ENCODE assay signal across 7 mouse cellular contexts in the genomic region with DNA sequence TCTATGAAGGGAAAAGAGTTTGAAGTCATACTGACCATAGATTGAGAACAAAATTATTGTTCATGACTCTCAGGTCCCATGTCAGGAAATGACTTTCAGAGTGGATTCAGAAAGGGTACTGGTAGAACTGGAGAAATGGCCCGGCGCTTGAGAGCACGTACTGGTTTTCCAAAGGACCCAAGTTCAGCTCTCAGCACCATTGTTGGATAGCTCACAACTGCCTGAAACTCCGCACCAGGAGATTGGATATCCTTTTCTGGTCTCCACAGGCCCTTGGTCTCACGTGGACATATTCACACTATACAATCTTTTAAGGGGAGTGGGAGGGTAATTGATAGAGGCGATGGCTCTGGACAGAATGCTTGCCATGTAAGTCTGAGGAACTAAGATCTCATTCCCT. TPM values are rescaled to one million over a fixed set of nuclear protein-coding genes. Genes with fewer than 3 reads are reported as not detected.
A peak's percentile ranks its signal among the peaks of the same experiment; 100 is the strongest.
DNase-seq lines count a peak whose midpoint lies in the region; ATAC-seq and TF ChIP-seq lines count a peak whose summit lies in the region.

No protein-coding gene starts in this region.

- peak overlapping the region; percentile 38; the same call in 1 of the 2 replicates for H3K9ac ChIP-seq in lung, embryonic 16.5 days (ENCODE audit: low read length)
- H3K9ac ChIP-seq in forebrain, embryonic 11.5 days (ENCODE audit: low read length): no peak overlapping the region
- no peak overlapping the region for H3K9ac ChIP-seq in limb, embryonic 13.5 days

- TF ChIP-seq CTCF in small intestine, adult 2 months (IDR thresholded peaks at IDR 0.05; ENCODE audit: extremely low read depth, insufficient read length, insufficient replicate concordance, low read depth, low read length): no peak

- H3K27me3 ChIP-seq in lung, embryonic 16.5 days (ENCODE audit: control insufficient read depth, insufficient read depth, low read depth, low read length): peaks cover 3% of the 10 kb centered on the region; the same call in 1 of the 2 replicates
- H3K27me3 ChIP-seq in forebrain, embryonic 11.5 days (ENCODE audit: control insufficient read depth, insufficient read depth, low read length): no peaks in the 10 kb centered on the region; the same call in 1 of the 2 replicates
- peaks cover 25% of the 10 kb centered on the region for H3K27me3 ChIP-seq in limb, embryonic 13.5 days
- H3K27me3 ChIP-seq in small intestine, adult 2 months (ENCODE audit: control insufficient read depth, insufficient read depth, low read length): no peaks in the 10 kb centered on the region

- no peaks in the 10 kb centered on the region for H3K36me3 ChIP-seq in lung, embryonic 16.5 days (ENCODE audit: control insufficient read depth, insufficient read depth, low read length)
- H3K36me3 ChIP-seq in forebrain, embryonic 11.5 days (ENCODE audit: control insufficient read depth, insufficient read depth, low read length): no peaks in the 10 kb centered on the region
- H3K36me3 ChIP-seq in limb, embryonic 13.5 days: peaks cover 18% of the 10 kb centered on the region; the same call in 1 of the 2 replicates
- peaks cover 6% of the 10 kb centered on the region for H3K36me3 ChIP-seq in small intestine, adult 2 months (ENCODE audit: control insufficient read depth, insufficient read depth, low read length)

- peak overlapping the region; percentile 51 for H3K27ac ChIP-seq in lung, embryonic 16.5 days (ENCODE audit: low read length)
- no peak overlapping the region; the same call in 1 of the 2 replicates for H3K27ac ChIP-seq in forebrain, embryonic 11.5 days (ENCODE audit: low read depth, low read length)
- H3K27ac ChIP-seq in limb, embryonic 13.5 days: no peak overlapping the region
- H3K27ac ChIP-seq in small intestine, adult 2 months (ENCODE audit: insufficient read depth, low read depth, low read length): peak overlapping the region; percentile 51; the same call in 1 of the 2 replicates

- peaks cover 11% of the 10 kb centered on the region for H3K4me1 ChIP-seq in lung, embryonic 16.5 days (replicated peaks; ENCODE audit: control insufficient read depth, insufficient read depth, low read length)
- H3K4me1 ChIP-seq in forebrain, embryonic 11.5 days (replicated peaks; ENCODE audit: control insufficient read depth, insufficient read depth, low read length): peaks cover 6% of the 10 kb centered on the region
- peaks cover 16% of the 10 kb centered on the region for H3K4me1 ChIP-seq in limb, embryonic 13.5 days
- H3K4me1 ChIP-seq in small intestine, adult 2 months (ENCODE audit: control insufficient read depth, insufficient read depth, insufficient read length, low read length): peaks cover 25% of the 10 kb centered on the region; the same call in 1 of the 2 replicates

- no peak for DNase-seq in lung, postnatal 25 days (ENCODE audit: low spot score)
- DNase-seq in forebrain, embryonic 11.5 days (ENCODE audit: low spot score): peak; percentile 47
- DNase-seq in yolk sac, embryonic 10.5 days (ENCODE audit: low spot score): no peak
- no peak for DNase-seq in frontal cortex, postnatal 14 days (ENCODE audit: low spot score in 2 of 2)

- no peaks in the 10 kb centered on the region for H3K9me3 ChIP-seq in lung, embryonic 16.5 days (ENCODE audit: control insufficient read depth, low read length)
- H3K9me3 ChIP-seq in forebrain, embryonic 11.5 days (ENCODE audit: control insufficient read depth, low read length): no peaks in the 10 kb centered on the region
- no peaks in the 10 kb centered on the region for H3K9me3 ChIP-seq in limb, embryonic 13.5 days

- no peak for TF ChIP-seq POLR2A in small intestine, adult 2 months (IDR thresholded peaks at IDR 0.05; ENCODE audit: low read depth, low read length)

- peak overlapping the region; percentile 82 for H3K4me3 ChIP-seq in lung, embryonic 16.5 days (ENCODE audit: low read length)
- peak overlapping the region; percentile 88; the same call in 1 of the 2 replicates for H3K4me3 ChIP-seq in forebrain, embryonic 11.5 days (ENCODE audit: low read depth, low read length)
- H3K4me3 ChIP-seq in limb, embryonic 13.5 days: peak overlapping the region; percentile 88
- H3K4me3 ChIP-seq in small intestine, adult 2 months (ENCODE audit: low read depth, low read length): no peak overlapping the region; the same call in 1 of the 2 replicates

- no peak for ATAC-seq in lung, embryonic 16.5 days (ENCODE audit: low read depth)
- no peak for ATAC-seq in forebrain, embryonic 11.5 days (replicated peaks; ENCODE audit: low FRiP score)
- ATAC-seq in limb, embryonic 13.5 days (ENCODE audit: low FRiP score, low read depth): no peak

- 88% methylated on average over 6 of the region's 6 CpGs for WGBS in lung, embryonic 16.5 days
- WGBS in forebrain, embryonic 11.5 days: 93% methylated on average over 6 of the region's 6 CpGs
- WGBS in limb, embryonic 13.5 days: 93% methylated on average over 6 of the region's 6 CpGs
- 71% methylated on average over 6 of the region's 6 CpGs for WGBS in small intestine, adult 2 months

- H3K4me2 ChIP-seq in lung, embryonic 16.5 days (ENCODE audit: low read depth, low read length): peak overlapping the region; percentile 86
- H3K4me2 ChIP-seq in forebrain, embryonic 11.5 days (ENCODE audit: low read depth, low read length, severe bottlenecking): peak overlapping the region; percentile 71; the same call in 1 of the 2 replicates
- H3K4me2 ChIP-seq in limb, embryonic 13.5 days (replicated peaks): peak overlapping the region; percentile 75

RNA-seq across cellular contexts. Expression of a gene that starts 1.5 kb away (rescaled TPM):
- 61.7 and 65.1 TPM in 2 replicates for polyA plus RNA-seq in lung, embryonic 16.5 days (2015; fragmentation: Nextera tagmentation; extraction: Ambion mirVana)
- 103 and 109 TPM in 2 replicates for polyA plus RNA-seq in forebrain, embryonic 11.5 days (2014; fragmentation: Nextera tagmentation; extraction: Ambion mirVana)
- 74.7 and 79.6 TPM in 2 replicates for polyA plus RNA-seq in limb, embryonic 13.5 days (2015; fragmentation: Nextera tagmentation; extraction: Ambion mirVana)
- polyA plus RNA-seq in small intestine, adult 2 months (2012; rRNA removed): 39.5 and 40.8 TPM in 2 replicates

RNA-seq across cellular contexts. Expression of a gene that starts 46.3 kb away (rescaled TPM):
- polyA plus RNA-seq in lung, embryonic 16.5 days (2015; fragmentation: Nextera tagmentation; extraction: Ambion mirVana): not detected in 2 replicates
- polyA plus RNA-seq in forebrain, embryonic 11.5 days (2014; fragmentation: Nextera tagmentation; extraction: Ambion mirVana): 0.29 TPM in 1 of 2 replicates, not detected in the other
- not detected in 2 replicates for polyA plus RNA-seq in limb, embryonic 13.5 days (2015; fragmentation: Nextera tagmentation; extraction: Ambion mirVana)
- polyA plus RNA-seq in small intestine, adult 2 months (2012; rRNA removed): 0.20 and 68.1 TPM in 2 replicates

RNA-seq across cellular contexts. Expression of a gene that starts 55.9 kb away (rescaled TPM):
- polyA plus RNA-seq in lung, embryonic 16.5 days (2015; fragmentation: Nextera tagmentation; extraction: Ambion mirVana): 5.8 TPM in 2 replicates
- 1.6 TPM in 2 replicates for polyA plus RNA-seq in forebrain, embryonic 11.5 days (2014; fragmentation: Nextera tagmentation; extraction: Ambion mirVana)
- 1.4 and 1.8 TPM in 2 replicates for polyA plus RNA-seq in limb, embryonic 13.5 days (2015; fragmentation: Nextera tagmentation; extraction: Ambion mirVana)
- polyA plus RNA-seq in small intestine, adult 2 months (2012; rRNA removed): 1.6 and 1.9 TPM in 2 replicates

Comparison
In these comparisons a context has a peak if more than half of its experiments do, and no peak if none do; other contexts are left out.
1. H3K27ac ChIP-seq: peak in lung, embryonic 16.5 days (single experiment) and small intestine, adult 2 months (single experiment); none in forebrain, embryonic 11.5 days (single experiment) and limb, embryonic 13.5 days (single experiment).
2. Peak in every context shown above with its lines, with median percentiles within 50 percentile points of each other: H3K4me2 ChIP-seq.